Mouse (Mus musculus) bone marrow, adult 2 months (tissue): ENCODE results near the gene Olfm1. TPM values are rescaled to one million over a fixed set of nuclear protein-coding genes. Genes with fewer than 3 reads are reported as not detected.

ENCODE experiments used
- H3K27ac ChIP-seq: fragments of 200-500 bp; 2 replicates; pipeline ENCODE4 v1.5.1; 2012; ENCODE audit warnings: low read depth, mild to moderate bottlenecking, control low read depth, inconsistent platforms, low read length; ENCODE audit not compliant: control insufficient read depth, poor library complexity, insufficient read depth
- H3K4me1 ChIP-seq: fragments of 200-500 bp; 2 replicates; pipeline ENCODE4 v1.6.1; 2011; ENCODE audit warnings: low read length; ENCODE audit not compliant: control insufficient read depth, insufficient read depth
- H3K4me3 ChIP-seq: fragments of 200-500 bp; replicated peaks from 2 replicates; pipeline ENCODE3; 2011; ENCODE audit warnings: mild to moderate bottlenecking, low read depth, low read length, control low read depth; ENCODE audit not compliant: control insufficient read depth
- CTCF ChIP-seq: fragments of 200-500 bp; IDR thresholded peaks from 2 replicates; pipeline ENCODE4 v1.5.1; 2011; ENCODE audit warnings: low read length, control low read depth; ENCODE audit not compliant: control insufficient read depth, insufficient read depth
- POLR2A ChIP-seq: fragments of 200-500 bp; IDR thresholded peaks from 2 replicates; pipeline ENCODE4 v1.6.1; 2011; ENCODE audit warnings: low read depth, mild to moderate bottlenecking, control low read depth, low read length, borderline replicate concordance; ENCODE audit not compliant: control insufficient read depth
- WGBS: fragments of 180-500 bp; shearing (Covaris S2); methylation state at CpG from one replicate; pipeline ENCODE4 v1.1.7; 2018; 5-methylcytosine and 5-hydroxymethylcytosine counted together
- polyA plus RNA-seq: library from polyadenylated mRNA; stranded (reverse); fragments of >200 nt; gene quantifications from 2 replicates; pipeline ENCODE4 v1.2.4, GENCODE M21; 2011; ENCODE audit warnings: low replicate concordance; ENCODE audit not compliant: missing spikeins, insufficient read depth, insufficient read length

The Olfm1 gene
- polyA plus RNA-seq, 1 experiment, result 5.0 TPM

GRCm38 (mm10) chr2:28228364-28228763 lies 35.6 kb downstream of the Olfm1 start:
- 76% methylated on average over 4 of the region's 4 CpGs for WGBS
- no peak overlapping the region for H3K27ac ChIP-seq
- TF ChIP-seq CTCF (no peak), POLR2A (no peak)

GRCm38 (mm10) chr2:28235129-28235528 lies 42.3 kb downstream of the Olfm1 start:
- no peak overlapping the region for H3K27ac ChIP-seq
- 59% methylated on average over 4 of the region's 4 CpGs for WGBS
- no peak overlapping the region for H3K4me3 ChIP-seq
- TF ChIP-seq CTCF (no peak), POLR2A (no peak)
- H3K4me1 ChIP-seq, result no peaks in the 10 kb centered on the region

More at GRCm38 (mm10) chr2:28228364-28228763, 35.6 kb downstream of the Olfm1 start:
- H3K4me3 ChIP-seq, result no peak overlapping the region
- H3K4me1 ChIP-seq, result no peaks in the 10 kb centered on the region

GRCm38 (mm10) chr2:28236447-28236846 lies 43.7 kb downstream of the Olfm1 start:
- 71% methylated on average over 6 of the region's 6 CpGs for WGBS
- no peak overlapping the region for H3K27ac ChIP-seq
- no peak for TF ChIP-seq CTCF
- no peak for TF ChIP-seq POLR2A

GRCm38 (mm10) chr2:28239616-28240015 lies 46.8 kb downstream of the Olfm1 start:
- Histone ChIP-seq H3K4me3 (no peak overlapping the region), H3K27ac (no peak overlapping the region), H3K4me1 (no peaks in the 10 kb centered on the region)
- 72% methylated on average over 8 of the region's 8 CpGs for WGBS
- TF ChIP-seq CTCF (no peak), POLR2A (no peak)

More at GRCm38 (mm10) chr2:28236447-28236846, 43.7 kb downstream of the Olfm1 start:
- no peak overlapping the region for H3K4me3 ChIP-seq
- no peaks in the 10 kb centered on the region for H3K4me1 ChIP-seq

- TF ChIP-seq POLR2A (no peak), CTCF (no peak)
- Histone ChIP-seq H3K27ac (no peak overlapping the region), H3K4me3 (no peak overlapping the region), H3K4me1 (no peaks in the 10 kb centered on the region)
- WGBS, result 67% methylated on average over 3 of the region's 3 CpGs
Measured at GRCm38 (mm10) chr2:28240920-28241319, 48.1 kb downstream of the Olfm1 start.

- Histone ChIP-seq H3K27ac (no peak overlapping the region), H3K4me3 (no peak overlapping the region), H3K4me1 (no peaks in the 10 kb centered on the region)
- TF ChIP-seq CTCF (no peak), POLR2A (no peak)
- 42% methylated on average over 17 of the region's 17 CpGs for WGBS
Measured at GRCm38 (mm10) chr2:28241520-28242221, 48.9 kb downstream of the Olfm1 start.

GRCm38 (mm10) chr2:28242222-28242543 lies 49.4 kb downstream of the Olfm1 start:
- no peak overlapping the region for H3K27ac ChIP-seq
- H3K4me1 ChIP-seq, result no peaks in the 10 kb centered on the region
- H3K4me3 ChIP-seq, result no peak overlapping the region
- 5% methylated on average over 5 of the region's 5 CpGs for WGBS
- TF ChIP-seq POLR2A (no peak), CTCF (no peak)

GRCm38 (mm10) chr2:28244667-28245395 lies 52.0 kb downstream of the Olfm1 start:
- no peak for TF ChIP-seq POLR2A
- no peak for TF ChIP-seq CTCF
- no peak overlapping the region for H3K27ac ChIP-seq
- H3K4me3 ChIP-seq, result no peak overlapping the region
- 53% methylated on average over 8 of the region's 8 CpGs for WGBS
- H3K4me1 ChIP-seq, result no peaks in the 10 kb centered on the region
